Mouse (Mus musculus) leukemia stem cell, adult 10-12 weeks (primary cell): ENCODE measurements around the gene Gtf2b. TPM values are rescaled to one million over a fixed set of nuclear protein-coding genes. Genes with fewer than 3 reads are reported as not detected.

Experiments
- polyA plus RNA-seq: library from polyadenylated mRNA; stranded (reverse); fragments of >175 nt; gene quantifications from 2 replicates; pipeline ENCODE4 v1.2.3, GENCODE M21; 2012; ENCODE audit warnings: low replicate concordance

Gtf2b gene
- polyA plus RNA-seq: 0.57 and 2.6 TPM in 2 replicates

GRCm38 (mm10) chr3:142764995-142765777 is at the start of gene Gtf2b:
Gene Gtf2b, plus strand, starts transcription at chr3:142765045.

Other genes with a start within 250 kb of the Gtf2b start
- 1.9 and 3.7 TPM in 2 replicates for gene Gbp7, start 234.7 kb upstream of the Gtf2b start, polyA plus RNA-seq
- 0.36 and 0.38 TPM in 2 replicates for gene Gbp3, start 205.0 kb upstream of the Gtf2b start, polyA plus RNA-seq
- gene Gbp2b, start 170.2 kb upstream of the Gtf2b start, polyA plus RNA-seq: 0.21 and 0.47 TPM in 2 replicates
- gene Gbp2, start 144.4 kb upstream of the Gtf2b start, polyA plus RNA-seq: 0.52 and 1.3 TPM in 2 replicates
- 0.41 and 1.4 TPM in 2 replicates for gene Kyat3, start 64.0 kb upstream of the Gtf2b start, polyA plus RNA-seq
- 102 and 119 TPM in 2 replicates for gene Pkn2, start 117.0 kb downstream of the Gtf2b start, polyA plus RNA-seq